Mouse (Mus musculus): Measurements from ENCODE around the gene Zfp36. TPM values are rescaled to one million over a fixed set of nuclear protein-coding genes. Genes with fewer than 3 reads are reported as not detected.
"Not testable (repeated sequence)": the region's sequence is repeated elsewhere in the genome, so short reads cannot be mapped to it uniquely, and the experiment has no call there.

Zfp36 gene
- polyA plus RNA-seq, 1 experiment from 2014 or later = 4.7 TPM

GRCm38 (mm10) chr7:28390331-28390730, 10.3 kb upstream of the Zfp36 start:
- Histone ChIP-seq H3K4me1 (ENCODE audit: control insufficient read depth, insufficient read depth, low read length) (no peaks in the 10 kb centered on the region), H3K36me3 (replicated peaks; ENCODE audit: control insufficient read depth, insufficient read depth, low read depth, low read length) (peaks cover 3% of the 10 kb centered on the region)
- 97% methylated on average over 3 of the region's 3 CpGs for WGBS

GRCm38 (mm10) chr7:28387384-28387783, 7.3 kb upstream of the Zfp36 start:
- H3K4me1 ChIP-seq (ENCODE audit: control insufficient read depth, insufficient read depth, low read length); H3K4me3 ChIP-seq (ENCODE audit: low read depth, low read length); ATAC-seq (replicated peaks; ENCODE audit: insufficient number of reproducible peaks, low FRiP score, low TSS enrichment, low read depth); H3K9me3 ChIP-seq (replicated peaks; ENCODE audit: control insufficient read depth, low read length); H3K4me2 ChIP-seq (ENCODE audit: low read depth, low read length); DNase-seq (ENCODE audit: low spot score); H3K9ac ChIP-seq (replicated peaks; ENCODE audit: low read length); H3K27ac ChIP-seq (replicated peaks; ENCODE audit: low read depth, low read length); H3K36me3 ChIP-seq (replicated peaks; ENCODE audit: control insufficient read depth, insufficient read depth, low read depth, low read length); H3K27me3 ChIP-seq (ENCODE audit: control insufficient read depth, insufficient read depth, low read length): not testable (repeated sequence)
- 87% methylated on average over 7 of the region's 7 CpGs for WGBS

More at GRCm38 (mm10) chr7:28390331-28390730, 10.3 kb upstream of the Zfp36 start:
- Histone ChIP-seq H3K27ac (replicated peaks; ENCODE audit: low read depth, low read length) (no peak overlapping the region), H3K9me3 (replicated peaks; ENCODE audit: control insufficient read depth, low read length) (no peaks in the 10 kb centered on the region), H3K27me3 (ENCODE audit: control insufficient read depth, insufficient read depth, low read length) (no peaks in the 10 kb centered on the region), H3K4me3 (ENCODE audit: low read depth, low read length) (no peak overlapping the region), H3K9ac (replicated peaks; ENCODE audit: low read length) (no peak overlapping the region), H3K4me2 (ENCODE audit: low read depth, low read length) (no peak overlapping the region)
- DNase-seq (ENCODE audit: low spot score) (no peak), ATAC-seq (replicated peaks; ENCODE audit: insufficient number of reproducible peaks, low FRiP score, low TSS enrichment, low read depth) (no peak)

- H3K27me3 ChIP-seq (ENCODE audit: control insufficient read depth, insufficient read depth, low read length); H3K36me3 ChIP-seq (replicated peaks; ENCODE audit: control insufficient read depth, insufficient read depth, low read depth, low read length); H3K9ac ChIP-seq (replicated peaks; ENCODE audit: low read length); H3K4me3 ChIP-seq (ENCODE audit: low read depth, low read length); H3K27ac ChIP-seq (replicated peaks; ENCODE audit: low read depth, low read length); H3K4me1 ChIP-seq (ENCODE audit: control insufficient read depth, insufficient read depth, low read length); DNase-seq (ENCODE audit: low spot score); H3K9me3 ChIP-seq (replicated peaks; ENCODE audit: control insufficient read depth, low read length); H3K4me2 ChIP-seq (ENCODE audit: low read depth, low read length): not testable (repeated sequence)
- 0 out of 2 replicates have a peak, but pooled peaks have one; percentile 7 for ATAC-seq (replicated peaks; ENCODE audit: insufficient number of reproducible peaks, low FRiP score, low TSS enrichment, low read depth)
- WGBS = 76% methylated on average over 6 of the region's 6 CpGs
These were observed 6.8 kb upstream of the Zfp36 start for GRCm38 (mm10) chr7:28386877-28387276.

GRCm38 (mm10) chr7:28386462-28386861, 6.4 kb upstream of the Zfp36 start:
- peak; percentile 49 for ATAC-seq (replicated peaks; ENCODE audit: insufficient number of reproducible peaks, low FRiP score, low TSS enrichment, low read depth)

GRCm38 (mm10) chr7:28386007-28386406, 6.0 kb upstream of the Zfp36 start:
- DNase-seq (ENCODE audit: low spot score) (no peak), ATAC-seq (replicated peaks; ENCODE audit: insufficient number of reproducible peaks, low FRiP score, low TSS enrichment, low read depth) (no peak)
- no peaks in the 10 kb centered on the region for H3K27me3 ChIP-seq (ENCODE audit: control insufficient read depth, insufficient read depth, low read length)
- no peak overlapping the region for H3K4me3 ChIP-seq (ENCODE audit: low read depth, low read length)
- H3K9ac ChIP-seq (replicated peaks; ENCODE audit: low read length) = no peak overlapping the region
- 86% methylated on average over 7 of the region's 7 CpGs for WGBS
- no peak overlapping the region for H3K27ac ChIP-seq (replicated peaks; ENCODE audit: low read depth, low read length)
- peaks cover 13% of the 10 kb centered on the region for H3K4me1 ChIP-seq (ENCODE audit: control insufficient read depth, insufficient read depth, low read length)
- peaks cover 3% of the 10 kb centered on the region for H3K36me3 ChIP-seq (replicated peaks; ENCODE audit: control insufficient read depth, insufficient read depth, low read depth, low read length)
- no peaks in the 10 kb centered on the region for H3K9me3 ChIP-seq (replicated peaks; ENCODE audit: control insufficient read depth, low read length)
- no peak overlapping the region for H3K4me2 ChIP-seq (ENCODE audit: low read depth, low read length)

More at GRCm38 (mm10) chr7:28386462-28386861, 6.4 kb upstream of the Zfp36 start:
- no peaks in the 10 kb centered on the region for H3K9me3 ChIP-seq (replicated peaks; ENCODE audit: control insufficient read depth, low read length)
- 7% methylated on average over 4 of the region's 4 CpGs for WGBS
- H3K27me3 ChIP-seq (ENCODE audit: control insufficient read depth, insufficient read depth, low read length) = no peaks in the 10 kb centered on the region
- DNase-seq (ENCODE audit: low spot score) = peak; percentile 91
- H3K9ac ChIP-seq (replicated peaks; ENCODE audit: low read length) = no peak overlapping the region
- H3K27ac ChIP-seq (replicated peaks; ENCODE audit: low read depth, low read length) = no peak overlapping the region
- H3K4me2 ChIP-seq (ENCODE audit: low read depth, low read length) = no peak overlapping the region
- no peak overlapping the region for H3K4me3 ChIP-seq (ENCODE audit: low read depth, low read length)
- H3K4me1 ChIP-seq (ENCODE audit: control insufficient read depth, insufficient read depth, low read length) = peaks cover 8% of the 10 kb centered on the region
- H3K36me3 ChIP-seq (replicated peaks; ENCODE audit: control insufficient read depth, insufficient read depth, low read depth, low read length) = peaks cover 3% of the 10 kb centered on the region

- Histone ChIP-seq H3K9ac (replicated peaks; ENCODE audit: low read length) (no peak overlapping the region), H3K9me3 (replicated peaks; ENCODE audit: control insufficient read depth, low read length) (no peaks in the 10 kb centered on the region), H3K4me1 (ENCODE audit: control insufficient read depth, insufficient read depth, low read length) (peaks cover 15% of the 10 kb centered on the region), H3K36me3 (replicated peaks; ENCODE audit: control insufficient read depth, insufficient read depth, low read depth, low read length) (no peaks in the 10 kb centered on the region; the same call in 1 of the 2 replicates), H3K4me2 (ENCODE audit: low read depth, low read length) (no peak overlapping the region), H3K27ac (replicated peaks; ENCODE audit: low read depth, low read length) (no peak overlapping the region), H3K4me3 (ENCODE audit: low read depth, low read length) (no peak overlapping the region), H3K27me3 (ENCODE audit: control insufficient read depth, insufficient read depth, low read length) (no peaks in the 10 kb centered on the region)
- 87% methylated on average over 9 of the region's 9 CpGs for WGBS
- DNase-seq (ENCODE audit: low spot score) (no peak), ATAC-seq (replicated peaks; ENCODE audit: insufficient number of reproducible peaks, low FRiP score, low TSS enrichment, low read depth) (no peak)
These were observed 5.1 kb upstream of the Zfp36 start for GRCm38 (mm10) chr7:28385196-28385595.

- H3K9ac ChIP-seq (replicated peaks; ENCODE audit: low read length) = no peak overlapping the region
- no peak for DNase-seq (ENCODE audit: low spot score)
- H3K4me2 ChIP-seq (ENCODE audit: low read depth, low read length) = no peak overlapping the region
- peaks cover 15% of the 10 kb centered on the region for H3K4me1 ChIP-seq (ENCODE audit: control insufficient read depth, insufficient read depth, low read length)
- no peaks in the 10 kb centered on the region for H3K27me3 ChIP-seq (ENCODE audit: control insufficient read depth, insufficient read depth, low read length)
- ATAC-seq (replicated peaks; ENCODE audit: insufficient number of reproducible peaks, low FRiP score, low TSS enrichment, low read depth) = no peak
- H3K36me3 ChIP-seq (replicated peaks; ENCODE audit: control insufficient read depth, insufficient read depth, low read depth, low read length) = no peaks in the 10 kb centered on the region
- H3K4me3 ChIP-seq (ENCODE audit: low read depth, low read length) = no peak overlapping the region
- no peak overlapping the region for H3K27ac ChIP-seq (replicated peaks; ENCODE audit: low read depth, low read length)
- 80% methylated on average over 6 of the region's 6 CpGs for WGBS
- no peaks in the 10 kb centered on the region for H3K9me3 ChIP-seq (replicated peaks; ENCODE audit: control insufficient read depth, low read length)
These were observed 4.1 kb upstream of the Zfp36 start for GRCm38 (mm10) chr7:28384162-28384561.

- H3K4me2 ChIP-seq (ENCODE audit: low read depth, low read length) = no peak overlapping the region
- no peaks in the 10 kb centered on the region for H3K36me3 ChIP-seq (replicated peaks; ENCODE audit: control insufficient read depth, insufficient read depth, low read depth, low read length)
- H3K4me1 ChIP-seq (ENCODE audit: control insufficient read depth, insufficient read depth, low read length) = peaks cover 15% of the 10 kb centered on the region
- no peaks in the 10 kb centered on the region for H3K9me3 ChIP-seq (replicated peaks; ENCODE audit: control insufficient read depth, low read length)
- DNase-seq (ENCODE audit: low spot score) (no peak), ATAC-seq (replicated peaks; ENCODE audit: insufficient number of reproducible peaks, low FRiP score, low TSS enrichment, low read depth) (no peak)
- H3K27ac ChIP-seq (replicated peaks; ENCODE audit: low read depth, low read length) = no peak overlapping the region
- H3K4me3 ChIP-seq (ENCODE audit: low read depth, low read length) = no peak overlapping the region
- H3K9ac ChIP-seq (replicated peaks; ENCODE audit: low read length) = no peak overlapping the region
- H3K27me3 ChIP-seq (ENCODE audit: control insufficient read depth, insufficient read depth, low read length) = no peaks in the 10 kb centered on the region
- 82% methylated on average over 4 of the region's 4 CpGs for WGBS
These were observed 3.6 kb upstream of the Zfp36 start for GRCm38 (mm10) chr7:28383606-28384005.
